Mouse (Mus musculus): ENCODE results near the gene Laptm5. TPM values are rescaled to one million over a fixed set of nuclear protein-coding genes. Genes with fewer than 3 reads are reported as not detected.

Laptm5 gene
- polyA plus RNA-seq, 1 experiment, result 436 TPM

- Histone ChIP-seq H3K27ac (ENCODE audit: control insufficient read depth, insufficient read depth, low read depth, low read length, poor library complexity) (no peak overlapping the region), H3K4me1 (ENCODE audit: control insufficient read depth, insufficient read depth, low read length) (no peaks in the 10 kb centered on the region), H3K4me3 (replicated peaks; ENCODE audit: control insufficient read depth, low read depth, low read length) (no peak overlapping the region)
- no peak for TF ChIP-seq CTCF (IDR thresholded peaks at IDR 0.05; ENCODE audit: control insufficient read depth, insufficient read depth, low read length)
- no peak for TF ChIP-seq POLR2A (IDR thresholded peaks at IDR 0.05; ENCODE audit: borderline replicate concordance, control insufficient read depth, low read depth, low read length)
- 57% methylated on average over 14 of the region's 14 CpGs for WGBS
These were observed 36.8 kb upstream of the Laptm5 start for GRCm38 (mm10) chr4:130876016-130876726.

- TF ChIP-seq POLR2A (IDR thresholded peaks at IDR 0.05; ENCODE audit: borderline replicate concordance, control insufficient read depth, low read depth, low read length), result no peak
- peak; percentile 77 for TF ChIP-seq CTCF (IDR thresholded peaks at IDR 0.05; ENCODE audit: control insufficient read depth, insufficient read depth, low read length)
- Histone ChIP-seq H3K4me3 (replicated peaks; ENCODE audit: control insufficient read depth, low read depth, low read length) (no peak overlapping the region), H3K27ac (ENCODE audit: control insufficient read depth, insufficient read depth, low read depth, low read length, poor library complexity) (no peak overlapping the region), H3K4me1 (ENCODE audit: control insufficient read depth, insufficient read depth, low read length) (no peaks in the 10 kb centered on the region)
- WGBS, result 14% methylated on average over 21 of the region's 21 CpGs
These were observed 34.5 kb upstream of the Laptm5 start for GRCm38 (mm10) chr4:130878273-130879047.

- H3K4me1 ChIP-seq (ENCODE audit: control insufficient read depth, insufficient read depth, low read length), result no peaks in the 10 kb centered on the region
- TF ChIP-seq CTCF (IDR thresholded peaks at IDR 0.05; ENCODE audit: control insufficient read depth, insufficient read depth, low read length), result no peak
- TF ChIP-seq POLR2A (IDR thresholded peaks at IDR 0.05; ENCODE audit: borderline replicate concordance, control insufficient read depth, low read depth, low read length), result no peak
- 63% methylated on average over 1 of the region's 1 CpGs for WGBS
- no peak overlapping the region for H3K27ac ChIP-seq (ENCODE audit: control insufficient read depth, insufficient read depth, low read depth, low read length, poor library complexity)
- H3K4me3 ChIP-seq (replicated peaks; ENCODE audit: control insufficient read depth, low read depth, low read length), result no peak overlapping the region
These were observed 33.9 kb upstream of the Laptm5 start for GRCm38 (mm10) chr4:130879048-130879384.

GRCm38 (mm10) chr4:130881336-130881735, 31.6 kb upstream of the Laptm5 start:
- Histone ChIP-seq H3K4me1 (ENCODE audit: control insufficient read depth, insufficient read depth, low read length) (no peaks in the 10 kb centered on the region), H3K4me3 (replicated peaks; ENCODE audit: control insufficient read depth, low read depth, low read length) (no peak overlapping the region), H3K27ac (ENCODE audit: control insufficient read depth, insufficient read depth, low read depth, low read length, poor library complexity) (no peak overlapping the region)
- WGBS, result 62% methylated on average over 5 of the region's 5 CpGs
- TF ChIP-seq CTCF (IDR thresholded peaks at IDR 0.05; ENCODE audit: control insufficient read depth, insufficient read depth, low read length), result no peak
- no peak for TF ChIP-seq POLR2A (IDR thresholded peaks at IDR 0.05; ENCODE audit: borderline replicate concordance, control insufficient read depth, low read depth, low read length)

- H3K4me1 ChIP-seq (ENCODE audit: control insufficient read depth, insufficient read depth, low read length), result no peaks in the 10 kb centered on the region
- 75% methylated on average over 15 of the region's 15 CpGs for WGBS
- no peak for TF ChIP-seq POLR2A (IDR thresholded peaks at IDR 0.05; ENCODE audit: borderline replicate concordance, control insufficient read depth, low read depth, low read length)
- no peak for TF ChIP-seq CTCF (IDR thresholded peaks at IDR 0.05; ENCODE audit: control insufficient read depth, insufficient read depth, low read length)
- H3K27ac ChIP-seq (ENCODE audit: control insufficient read depth, insufficient read depth, low read depth, low read length, poor library complexity), result no peak overlapping the region
- H3K4me3 ChIP-seq (replicated peaks; ENCODE audit: control insufficient read depth, low read depth, low read length), result no peak overlapping the region
These were observed 30.2 kb upstream of the Laptm5 start for GRCm38 (mm10) chr4:130882762-130883161.

GRCm38 (mm10) chr4:130883820-130884533, 28.9 kb upstream of the Laptm5 start:
- 77% methylated on average over 13 of the region's 13 CpGs for WGBS
- no peaks in the 10 kb centered on the region for H3K4me1 ChIP-seq (ENCODE audit: control insufficient read depth, insufficient read depth, low read length)
- no peak overlapping the region for H3K27ac ChIP-seq (ENCODE audit: control insufficient read depth, insufficient read depth, low read depth, low read length, poor library complexity)
- no peak for TF ChIP-seq POLR2A (IDR thresholded peaks at IDR 0.05; ENCODE audit: borderline replicate concordance, control insufficient read depth, low read depth, low read length)
- no peak for TF ChIP-seq CTCF (IDR thresholded peaks at IDR 0.05; ENCODE audit: control insufficient read depth, insufficient read depth, low read length)
- no peak overlapping the region for H3K4me3 ChIP-seq (replicated peaks; ENCODE audit: control insufficient read depth, low read depth, low read length)

- Histone ChIP-seq H3K4me3 (replicated peaks; ENCODE audit: control insufficient read depth, low read depth, low read length) (no peak overlapping the region), H3K27ac (ENCODE audit: control insufficient read depth, insufficient read depth, low read depth, low read length, poor library complexity) (no peak overlapping the region), H3K4me1 (ENCODE audit: control insufficient read depth, insufficient read depth, low read length) (no peaks in the 10 kb centered on the region)
- TF ChIP-seq POLR2A (IDR thresholded peaks at IDR 0.05; ENCODE audit: borderline replicate concordance, control insufficient read depth, low read depth, low read length) (no peak), CTCF (IDR thresholded peaks at IDR 0.05; ENCODE audit: control insufficient read depth, insufficient read depth, low read length) (no peak)
- WGBS, result 76% methylated on average over 11 of the region's 11 CpGs
These were observed 25.7 kb upstream of the Laptm5 start for GRCm38 (mm10) chr4:130887148-130887745.

All from bone marrow, adult 2 months (tissue).